Mouse (Mus musculus): Measurements from ENCODE around the gene Nat9.

Nat9 gene

DNA sequence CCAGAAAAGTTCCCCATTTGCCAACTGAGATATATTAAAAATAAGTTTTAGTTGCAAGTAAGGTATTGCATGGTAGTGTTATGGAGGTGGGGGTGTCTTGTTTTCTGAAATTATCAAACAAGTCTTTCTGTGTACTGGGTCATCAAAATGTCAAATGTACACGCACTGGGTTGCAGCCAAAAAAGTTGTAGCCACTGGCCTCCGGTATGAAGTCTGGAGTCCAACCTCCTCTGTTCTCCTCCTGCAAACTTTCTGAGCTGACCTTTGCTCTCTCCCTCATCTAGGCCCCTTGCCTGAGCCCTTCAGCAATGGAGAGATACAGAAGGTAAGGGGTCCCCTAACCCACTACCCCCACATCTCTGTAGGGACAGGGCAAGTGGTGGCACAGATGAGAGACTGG lies 8.9 kb downstream of the Nat9 start:
- DNase-seq (ENCODE audit: low spot score in 2 of 2) = no peak

DNA sequence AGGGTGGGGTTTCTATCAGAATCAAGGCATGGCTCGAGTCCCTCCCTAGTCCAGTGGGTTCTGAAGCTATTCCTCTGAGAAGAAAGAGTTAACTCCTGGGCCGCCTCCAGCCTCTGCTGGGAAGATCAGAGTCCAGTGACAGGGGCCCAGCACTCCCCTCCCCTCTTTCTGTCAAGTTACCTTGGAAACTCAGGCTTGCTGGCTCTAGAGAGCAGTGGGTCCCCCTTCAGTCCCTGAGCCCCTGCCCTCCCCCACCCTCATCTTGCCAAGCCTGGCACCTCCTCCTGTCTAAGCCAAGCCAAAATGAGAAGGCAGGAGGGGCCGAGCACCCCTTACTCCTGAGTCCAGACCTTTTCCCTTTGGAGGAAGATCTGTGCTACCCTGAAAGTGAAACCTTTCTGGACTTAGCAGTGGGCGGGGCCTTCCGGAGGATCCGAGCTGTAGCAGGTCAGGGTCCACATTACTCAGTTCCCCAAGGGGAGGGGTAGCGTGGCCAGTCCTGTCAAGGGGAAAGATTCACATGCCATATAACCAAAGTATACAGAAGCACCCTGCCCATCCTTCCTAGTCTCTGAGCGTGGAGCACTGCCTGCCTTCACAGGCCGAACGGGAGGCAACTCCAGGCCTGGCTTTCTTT lies 10.0 kb downstream of the Nat9 start:
- DNase-seq (ENCODE audit: low spot score in 2 of 2) = no peak

DNA sequence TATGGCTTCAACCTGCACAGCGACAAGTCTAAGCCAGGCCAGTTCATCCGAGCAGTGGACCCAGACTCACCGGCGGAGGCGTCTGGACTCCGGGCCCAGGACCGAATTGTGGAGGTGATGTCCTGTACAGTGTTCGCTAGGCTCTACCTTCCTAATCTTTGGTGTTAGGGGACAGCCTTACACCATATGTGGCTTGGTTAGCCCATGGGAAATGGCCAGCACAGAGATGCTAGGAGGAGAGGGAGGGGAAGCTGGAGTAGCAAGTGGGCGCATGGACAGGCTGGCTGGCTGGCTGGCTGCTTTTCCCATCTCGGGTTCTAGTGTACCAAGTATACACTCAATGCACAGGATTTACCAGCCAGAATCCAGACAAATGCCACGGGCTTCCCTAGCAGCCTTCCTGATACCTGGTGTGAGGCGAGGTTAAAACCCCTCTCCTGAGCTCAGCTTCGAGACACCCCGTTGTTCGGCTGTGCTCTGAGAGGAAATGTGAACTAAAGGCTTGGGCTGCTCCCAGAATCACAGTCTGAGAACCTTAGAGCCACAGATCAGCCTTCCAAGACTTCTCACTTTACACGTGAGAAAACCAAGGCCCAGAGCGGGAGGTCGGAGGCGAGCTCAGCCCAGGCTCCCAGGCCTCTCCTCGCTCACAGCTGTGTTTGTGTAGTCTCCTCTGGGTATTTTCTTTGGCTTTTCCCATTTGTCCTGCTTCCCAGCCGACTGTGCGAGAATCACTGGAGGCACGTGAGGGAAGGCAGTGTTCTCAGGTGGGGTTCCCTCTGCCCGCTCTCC lies 11.1 kb downstream of the Nat9 start:
- no peak for DNase-seq (ENCODE audit: low spot score in 2 of 2)

DNA sequence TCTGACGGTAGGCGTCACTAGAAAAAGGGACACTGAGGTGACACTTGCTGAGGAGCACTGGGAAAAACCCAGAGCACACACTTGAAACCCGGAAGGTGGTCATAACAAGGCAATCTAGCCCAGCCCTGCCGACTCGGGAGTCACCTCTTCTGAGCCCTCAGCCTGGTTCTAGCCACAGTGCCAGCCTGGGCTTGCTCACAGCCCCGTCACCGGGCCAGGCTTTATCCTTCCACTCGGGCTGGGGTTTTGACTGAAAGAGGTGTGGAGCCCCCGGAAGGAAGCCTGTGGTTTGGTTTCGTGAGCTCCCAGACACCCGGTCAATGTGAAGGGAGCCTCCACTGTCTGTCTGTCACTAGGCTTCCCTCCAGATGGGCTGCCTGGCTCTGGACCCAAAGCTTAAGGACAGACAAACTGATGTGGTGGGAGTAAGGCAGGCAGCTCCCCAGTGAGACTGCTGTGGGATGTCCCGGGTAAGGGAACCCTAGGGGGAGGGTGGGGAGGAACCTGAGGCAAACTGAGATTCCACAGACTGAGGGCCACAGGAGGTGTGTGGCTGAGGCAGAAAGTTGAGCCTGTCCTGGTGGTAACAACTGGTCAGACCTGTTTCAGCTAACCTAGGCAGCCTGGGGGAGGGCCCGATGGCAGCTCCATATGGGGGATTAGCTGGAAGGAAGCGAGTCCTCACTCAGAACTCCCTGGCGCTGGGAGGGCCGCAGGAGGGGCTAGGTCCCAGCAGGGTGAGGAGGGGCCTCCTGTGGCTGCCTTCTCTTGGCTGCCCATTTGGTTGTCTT lies 13.9 kb downstream of the Nat9 start:
- no peak for DNase-seq (ENCODE audit: low spot score in 2 of 2)

DNA sequence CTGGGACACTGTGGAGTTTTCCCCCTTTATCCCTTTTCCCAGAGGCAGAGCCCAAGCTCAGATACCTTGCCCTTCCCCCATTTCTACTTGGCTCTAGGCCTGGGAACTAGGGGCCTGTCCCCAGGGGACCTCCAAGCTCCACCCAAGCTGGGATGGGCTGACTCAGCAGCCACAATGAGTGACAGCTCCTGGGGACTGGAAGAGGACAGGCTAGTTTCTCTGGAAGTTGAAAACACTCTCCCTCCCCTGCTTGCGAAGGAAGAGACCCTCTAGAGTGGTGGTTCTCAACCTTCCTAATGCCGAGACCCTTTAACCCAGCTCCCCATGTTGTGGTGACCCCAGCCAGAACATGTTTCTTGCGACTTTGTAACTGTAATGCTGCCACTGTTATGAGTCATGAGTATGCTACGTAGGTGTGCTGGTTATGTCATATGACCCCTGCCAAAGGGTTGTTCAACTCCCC lies 14.8 kb downstream of the Nat9 start:
- no peak for DNase-seq (ENCODE audit: low spot score in 2 of 2)

DNA sequence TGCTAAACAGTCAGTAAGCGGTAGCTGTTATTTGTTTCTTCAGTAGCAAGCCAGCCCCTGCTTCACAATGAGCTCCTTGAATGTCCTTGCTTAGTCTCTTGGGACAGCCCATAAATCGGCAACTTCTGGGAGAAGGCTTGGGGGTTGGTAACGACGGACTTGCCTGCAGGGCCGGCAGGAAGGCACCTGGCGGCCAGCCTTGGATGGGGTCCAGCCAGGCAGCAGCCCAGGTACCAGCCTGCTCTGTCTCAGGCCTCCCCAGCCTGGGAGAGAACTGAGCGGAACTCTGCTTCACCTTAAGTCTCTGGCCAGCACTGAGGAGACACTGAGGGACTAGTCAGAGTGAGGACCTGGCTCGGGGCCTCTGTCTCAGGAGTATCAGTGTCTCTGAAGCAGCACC lies 16.5 kb downstream of the Nat9 start:
- DNase-seq (ENCODE audit: low spot score in 2 of 2) = no peak

DNA sequence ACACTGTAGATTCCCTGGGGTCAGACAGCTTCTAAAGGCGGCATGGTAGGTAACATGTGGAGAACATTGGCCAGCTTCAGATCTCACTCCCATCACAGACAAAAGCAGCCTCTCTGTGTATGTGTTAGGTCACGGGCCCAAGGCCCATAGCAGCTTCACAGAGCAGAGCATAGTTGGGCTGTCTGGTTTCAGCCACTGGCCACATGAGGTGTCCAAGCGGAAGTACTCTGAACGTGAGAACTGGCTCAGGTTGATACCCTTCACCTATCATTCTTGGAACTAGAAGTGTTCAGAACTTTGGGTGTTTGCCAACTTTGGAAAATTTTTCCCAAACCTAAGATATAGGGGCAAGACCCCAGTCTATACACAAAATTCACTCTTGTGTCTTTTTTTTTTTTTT lies 18.2 kb downstream of the Nat9 start:
- DNase-seq (ENCODE audit: low spot score in 2 of 2) = no peak

DNA sequence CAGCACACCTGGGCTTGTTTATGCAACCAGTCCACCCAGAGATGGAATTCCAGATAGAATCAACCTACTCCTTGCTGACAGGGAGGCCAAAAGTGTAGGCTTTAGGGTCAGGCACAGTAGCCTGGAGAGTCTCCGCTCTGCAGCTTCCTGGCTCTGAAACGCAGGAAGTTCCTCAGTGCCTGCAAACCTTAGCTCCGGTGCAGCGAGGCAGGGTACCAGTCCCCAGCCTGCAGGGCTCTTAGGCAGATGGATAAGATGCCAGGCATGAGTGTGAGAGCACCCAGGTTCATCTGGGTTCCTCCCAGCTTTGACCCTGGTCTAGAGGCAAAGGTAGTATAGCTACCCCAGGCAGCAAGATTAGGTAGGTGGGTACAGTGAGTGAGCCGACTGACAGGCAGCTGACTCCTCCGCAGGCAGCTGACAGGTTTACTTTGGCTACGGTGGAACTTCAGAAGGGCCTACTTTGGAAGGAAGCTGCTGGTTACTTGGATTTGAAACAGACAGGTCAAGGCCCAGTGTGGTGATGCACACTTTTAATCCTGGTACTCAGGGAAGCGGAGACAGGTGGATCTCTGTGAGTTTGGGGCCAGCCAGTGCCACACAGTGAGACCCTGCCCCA lies 19.9 kb downstream of the Nat9 start:
- DNase-seq (ENCODE audit: low spot score in 2 of 2) = no peak

DNA sequence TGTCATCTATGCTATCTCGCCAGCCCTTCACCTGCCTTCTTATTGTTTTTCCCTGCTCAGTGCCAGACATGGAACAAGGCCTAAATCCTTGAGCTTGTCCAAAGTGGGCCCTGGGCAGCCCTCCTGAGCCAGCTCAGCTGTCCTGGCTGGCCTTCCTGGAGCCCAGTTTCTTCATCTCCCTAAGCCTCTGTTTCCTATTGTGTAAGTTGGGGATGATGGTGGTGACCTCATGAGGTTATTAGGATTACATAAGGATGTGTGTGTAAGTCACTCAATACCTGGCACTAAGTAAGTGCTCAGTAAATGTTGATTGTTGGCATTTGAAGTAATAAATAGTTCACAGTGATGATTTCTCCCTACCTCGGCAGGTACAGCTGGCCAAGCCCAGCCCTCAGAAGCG lies 20.9 kb downstream of the Nat9 start:
- no peak for DNase-seq (ENCODE audit: low spot score in 2 of 2)

DNA sequence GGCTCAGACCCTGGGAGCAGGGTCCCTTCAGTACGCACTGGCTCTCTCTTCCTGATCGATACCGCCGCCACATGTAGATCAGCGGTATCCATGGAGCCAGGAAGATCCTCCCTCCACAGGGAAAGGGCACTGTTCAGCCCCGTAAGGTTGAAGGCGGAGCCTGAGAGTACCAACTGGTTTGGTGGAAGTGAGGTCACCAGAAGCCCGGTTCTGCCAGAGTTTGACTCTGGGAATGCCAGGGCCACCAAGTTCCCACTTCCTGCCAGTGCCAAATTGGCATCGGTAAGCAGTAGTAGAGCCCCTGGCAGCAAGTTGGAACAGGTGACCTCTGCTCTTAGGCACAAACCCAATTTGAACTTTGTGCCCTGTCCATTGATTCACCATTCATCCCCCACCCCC lies 22.7 kb downstream of the Nat9 start:
- peak in 1 of 2 experiments; percentile 41 for DNase-seq (ENCODE audit: low spot score in 2 of 2)

DNA sequence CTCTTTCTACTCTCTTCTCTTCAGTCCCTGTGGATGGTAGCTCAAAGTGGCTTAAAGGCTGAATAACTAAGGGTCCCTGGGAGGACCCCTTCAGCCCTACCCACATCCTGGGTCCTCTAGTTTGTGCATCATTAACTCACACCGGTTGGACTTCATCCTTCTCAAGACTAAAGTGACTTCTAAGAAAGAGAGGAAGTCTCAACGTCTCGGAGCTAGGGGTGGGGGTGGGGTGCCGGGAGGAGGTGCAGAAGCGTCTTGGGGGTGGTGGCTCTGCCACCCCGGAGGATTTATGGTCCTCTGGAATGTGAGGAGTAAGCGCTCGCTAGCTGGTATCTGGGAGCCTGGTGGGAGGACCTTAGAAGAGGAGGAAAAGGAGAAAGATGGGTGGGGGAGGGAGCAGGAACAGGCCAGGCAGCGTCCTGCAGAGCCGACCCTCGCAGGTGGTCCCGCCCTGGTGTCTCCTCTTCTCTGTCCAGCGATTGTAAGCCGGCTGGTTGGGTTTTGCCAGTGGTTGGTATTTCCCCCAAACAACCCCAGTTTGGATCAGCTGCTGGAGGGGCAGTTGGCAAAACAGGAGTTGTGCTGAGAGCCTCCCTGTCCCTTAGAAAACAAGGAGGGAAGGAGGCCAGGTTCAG lies 23.2 kb downstream of the Nat9 start:
- no peak for DNase-seq (ENCODE audit: low spot score in 2 of 2)

DNA sequence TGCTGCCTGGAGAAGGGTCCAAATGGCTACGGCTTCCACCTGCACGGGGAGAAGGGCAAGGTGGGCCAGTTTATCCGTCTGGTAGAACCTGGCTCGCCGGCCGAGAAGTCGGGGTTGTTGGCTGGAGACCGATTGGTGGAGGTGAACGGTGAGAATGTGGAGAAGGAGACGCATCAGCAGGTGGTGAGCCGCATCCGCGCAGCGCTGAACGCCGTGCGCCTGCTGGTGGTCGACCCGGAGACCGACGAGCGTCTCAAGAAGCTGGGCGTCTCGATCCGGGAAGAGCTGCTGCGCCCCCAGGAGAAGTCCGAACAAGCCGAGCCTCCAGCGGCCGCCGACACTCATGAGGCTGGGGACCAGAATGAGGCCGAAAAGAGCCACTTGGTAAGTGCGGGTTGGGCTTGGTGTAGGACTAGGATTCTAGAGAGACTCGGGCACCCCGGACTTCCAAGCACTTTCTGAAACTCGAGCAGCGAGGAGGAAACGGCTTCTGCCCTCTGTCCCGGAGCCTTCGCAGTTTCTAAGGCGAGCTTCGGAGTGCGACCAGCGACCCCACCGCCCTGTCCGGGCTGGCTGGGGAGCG lies 24.0 kb downstream of the Nat9 start:
- DNase-seq (ENCODE audit: low spot score in 2 of 2) = no peak

DNA sequence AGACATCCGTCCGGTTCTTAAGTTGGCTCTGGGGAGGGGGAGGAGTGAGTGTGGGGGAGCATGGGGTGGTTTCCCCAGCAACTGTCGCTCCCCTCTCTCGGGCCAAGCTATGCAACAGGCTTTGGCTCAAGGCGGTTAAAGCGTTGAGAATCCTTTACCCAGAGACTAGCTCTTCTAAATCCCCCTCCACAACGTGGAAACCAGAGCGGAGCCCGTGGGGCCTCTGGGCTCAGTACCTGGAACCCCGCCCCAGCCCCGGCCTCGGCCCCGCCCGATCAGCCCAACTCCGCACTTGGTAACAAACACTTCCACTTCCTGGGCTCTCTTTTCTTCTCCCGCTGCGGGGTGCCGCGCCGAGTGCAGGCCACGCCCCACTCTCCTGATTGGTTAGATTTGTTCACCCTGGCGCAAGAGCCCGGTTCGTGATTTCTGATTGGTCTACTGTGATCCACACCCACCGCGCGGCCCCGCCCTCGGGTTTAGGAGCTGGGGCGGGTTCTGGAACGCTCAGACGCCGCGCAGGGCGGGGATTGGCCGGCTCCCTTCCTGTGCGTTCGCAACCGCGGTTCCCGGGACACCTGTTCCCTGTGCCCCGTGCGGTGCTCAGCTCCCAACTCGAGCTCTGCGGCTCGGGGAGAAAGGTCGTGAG lies 24.7 kb downstream of the Nat9 start, which contains the start of gene Slc9a3r1:
Slc9a3r1 (plus strand) TSS at position 510 of the 649 bp plus-strand sequence.
- DNase-seq (ENCODE audit: low spot score in 2 of 2) = peak; percentile 79 to 96

DNA sequence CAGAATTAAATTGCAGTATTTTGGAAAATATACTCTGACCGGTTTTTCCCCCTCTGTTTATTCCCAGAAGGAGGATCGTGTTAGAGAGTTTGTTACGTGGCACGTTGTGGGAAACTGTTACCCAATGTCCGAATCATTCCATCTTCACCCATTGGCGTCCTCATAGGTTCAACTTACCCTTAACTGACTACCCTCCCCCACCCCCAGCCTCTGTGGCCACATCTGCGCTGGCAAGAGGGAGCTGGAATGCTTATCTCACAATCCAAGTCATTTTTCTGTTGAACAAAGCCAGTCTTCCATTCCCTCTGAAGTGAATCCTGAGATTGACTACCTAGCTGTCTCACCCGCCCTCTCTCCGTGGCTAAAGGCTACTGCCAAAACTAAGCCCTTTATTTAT lies 25.5 kb downstream of the Nat9 start:
- DNase-seq (ENCODE audit: low spot score in 2 of 2) = no peak

DNA sequence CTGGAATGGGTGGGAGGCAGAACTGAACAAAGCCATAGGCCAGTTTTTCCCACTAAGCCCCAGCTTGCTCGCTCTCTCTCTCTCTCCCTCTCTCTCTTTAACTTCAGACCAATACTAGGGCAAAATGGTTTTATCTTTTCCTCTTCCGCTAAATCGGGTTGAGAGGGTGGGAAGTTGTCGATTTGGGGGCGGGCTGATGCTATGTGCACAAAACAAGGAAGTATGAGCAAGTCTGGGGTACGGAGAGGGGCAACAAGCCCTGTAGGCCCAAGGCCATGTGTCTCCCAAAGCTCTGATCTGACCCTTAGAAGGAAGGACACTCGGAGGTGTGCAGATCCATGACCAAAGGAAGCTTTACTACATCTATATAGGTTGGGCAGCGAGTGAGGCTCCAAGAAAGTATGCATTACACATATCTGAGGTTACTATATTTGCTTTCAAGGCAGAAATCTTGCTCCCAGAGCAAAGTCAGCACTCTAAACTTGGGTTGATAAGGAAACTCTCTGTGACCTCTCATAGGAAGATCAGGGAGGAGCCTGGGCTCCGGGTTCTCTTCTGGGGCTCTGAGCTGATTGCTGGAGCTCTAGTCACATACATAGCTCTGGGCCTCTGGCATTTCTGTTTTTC lies 26.0 kb downstream of the Nat9 start:
- DNase-seq (ENCODE audit: low spot score in 2 of 2) = no peak

DNA sequence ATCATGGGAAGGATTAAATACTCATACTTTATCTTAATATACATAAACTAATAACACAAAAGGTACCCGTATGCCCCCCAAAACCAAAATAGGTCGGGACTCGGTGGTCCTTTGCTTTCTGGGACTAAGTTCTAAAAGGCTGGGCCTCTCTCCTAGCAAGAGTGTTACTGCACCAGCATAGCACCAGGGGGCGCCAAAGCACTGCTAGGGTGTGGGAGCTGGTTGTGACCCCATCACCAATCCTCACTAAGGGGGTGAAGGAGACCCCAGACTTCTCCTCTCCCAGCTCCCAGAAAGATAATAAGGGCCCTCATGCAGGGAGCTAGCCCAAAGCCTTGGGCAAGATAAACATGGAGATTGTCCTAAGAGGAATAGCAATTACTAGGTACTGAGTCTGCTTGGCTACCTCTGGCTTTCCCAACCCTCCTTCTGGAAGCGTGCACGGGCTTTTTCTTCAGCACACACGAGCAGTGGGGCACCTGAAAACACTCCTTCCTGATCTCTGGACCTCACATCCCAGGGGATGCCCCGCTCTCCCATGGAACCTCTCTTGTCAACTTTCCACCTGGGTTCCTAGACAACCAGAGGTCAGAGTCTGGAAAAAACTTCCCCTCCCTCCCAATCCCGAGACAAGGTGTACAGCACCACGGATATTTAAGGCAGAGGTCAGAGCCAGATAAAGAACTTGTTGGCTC lies 26.6 kb downstream of the Nat9 start:
- no peak for DNase-seq (ENCODE audit: low spot score in 2 of 2)

DNA sequence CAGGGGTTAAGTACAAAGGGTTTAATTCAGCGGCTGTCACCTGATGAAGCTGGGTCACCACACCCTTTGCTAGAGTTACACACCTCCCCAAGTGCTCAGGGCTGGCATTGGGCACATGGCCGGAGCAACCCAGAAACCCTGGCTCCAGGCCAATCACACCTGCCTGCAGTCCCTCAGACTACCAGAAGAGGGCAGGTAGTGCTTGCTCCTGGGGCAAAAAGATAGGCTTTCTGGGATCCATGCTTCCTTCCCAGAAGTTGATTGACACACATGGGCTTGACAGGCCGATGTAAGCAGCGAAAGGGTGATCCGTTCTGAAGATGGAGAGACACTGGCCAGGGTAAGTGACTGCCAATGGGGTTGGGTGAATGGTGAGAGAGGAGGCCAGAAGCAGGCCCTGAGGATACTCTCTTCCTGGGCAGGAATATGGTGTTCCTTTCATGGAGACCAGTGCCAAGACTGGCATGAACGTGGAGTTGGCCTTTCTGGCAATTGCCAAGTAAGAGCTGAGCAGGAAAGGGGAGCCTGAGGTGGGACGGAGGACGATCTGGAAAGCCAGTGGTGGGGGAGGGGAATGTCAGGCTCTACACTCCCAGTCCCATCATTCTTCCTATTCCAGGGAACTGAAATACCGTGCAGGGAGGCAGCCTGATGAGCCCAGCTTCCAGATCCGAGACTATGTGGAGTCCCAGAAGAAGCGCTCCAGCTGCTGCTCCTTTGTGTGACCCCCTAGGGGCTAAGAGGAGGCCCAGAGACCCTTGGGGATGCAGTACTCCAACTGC lies 27.5 kb downstream of the Nat9 start:
- DNase-seq (ENCODE audit: low spot score in 2 of 2) = peak in 1 of 2 experiments; percentile 74

DNA sequence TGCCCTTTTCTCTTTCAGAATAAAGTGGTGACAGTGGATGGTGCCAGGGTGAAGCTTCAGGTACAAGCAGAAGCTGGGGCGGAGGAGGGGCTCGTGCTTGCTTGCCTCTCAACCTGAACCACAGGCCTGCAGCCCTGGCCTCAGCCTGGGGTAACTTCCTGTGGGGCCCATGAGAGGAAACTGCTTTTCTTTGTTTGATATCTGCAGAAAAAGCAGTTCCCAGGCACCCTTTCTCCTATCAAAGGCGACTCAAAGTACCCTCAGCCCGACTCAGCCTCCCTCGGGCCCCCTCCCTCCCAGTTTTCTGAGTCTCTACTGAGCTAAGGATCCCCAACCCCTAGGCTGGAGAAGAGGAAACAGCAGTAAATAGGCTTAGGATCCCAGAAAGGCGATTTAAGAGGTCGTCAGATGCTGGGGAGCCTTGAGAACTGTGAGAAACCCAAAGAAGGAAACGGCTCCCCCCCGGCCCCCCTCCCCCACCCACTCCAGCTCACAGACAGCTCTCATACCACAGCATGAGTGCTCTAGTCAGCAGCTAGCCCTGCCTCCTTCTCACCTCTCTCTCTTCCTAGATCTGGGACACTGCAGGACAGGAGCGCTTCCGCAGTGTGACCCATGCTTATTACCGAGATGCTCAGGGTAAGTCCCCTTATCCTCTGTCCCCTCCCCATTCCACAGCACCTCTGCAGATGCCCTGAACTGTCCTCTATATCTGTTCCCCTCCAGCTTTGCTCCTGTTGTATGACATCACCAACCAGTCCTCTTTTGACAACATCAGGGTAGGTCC lies 29.5 kb downstream of the Nat9 start:
- DNase-seq (ENCODE audit: low spot score in 2 of 2) = no peak
